Mouse (Mus musculus) heart, adult 18-20 months (tissue): ENCODE data around the gene Tom1l2. TPM values are rescaled to one million over a fixed set of nuclear protein-coding genes. Genes with fewer than 3 reads are reported as not detected.
A peak's percentile ranks its signal among the peaks of the same experiment; 100 is the strongest.

Experiments
- DNase-seq, 2 experiments: peaks; one replicate each; pipeline ENCODE4 v3.0.0; 2021 to 2022; ENCODE audit warnings: mixed read lengths in 1 of 2
- total RNA-seq, 2 experiments: library from RNA; stranded (reverse); gene quantifications; 2 replicates each; pipeline ENCODE4 v1.2.3; 2021

The Tom1l2 gene
- total RNA-seq, 2 experiments from 2014 or later = 107 to 116 TPM

DNA sequence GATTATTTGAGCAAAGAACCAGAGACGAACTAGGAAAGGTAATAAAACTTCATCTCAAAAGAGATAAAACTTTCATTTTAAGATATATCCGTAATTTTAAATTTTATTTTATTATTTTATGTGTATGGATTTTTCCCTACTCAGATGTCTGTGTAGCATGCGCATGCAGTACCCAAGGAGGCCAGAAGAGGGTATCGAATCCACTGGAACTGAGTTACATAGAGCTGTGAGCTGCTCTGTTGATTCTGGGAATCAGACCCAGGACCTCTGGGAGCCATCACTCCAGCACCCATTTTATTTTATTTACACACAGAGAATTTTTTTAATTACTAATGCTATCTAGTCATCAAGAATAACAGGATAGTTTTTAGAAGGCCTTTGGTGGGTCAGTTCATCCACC is 45.9 kb downstream of the Tom1l2 start:
- peak in 1 of 2 experiments; percentile 66 for DNase-seq

DNA sequence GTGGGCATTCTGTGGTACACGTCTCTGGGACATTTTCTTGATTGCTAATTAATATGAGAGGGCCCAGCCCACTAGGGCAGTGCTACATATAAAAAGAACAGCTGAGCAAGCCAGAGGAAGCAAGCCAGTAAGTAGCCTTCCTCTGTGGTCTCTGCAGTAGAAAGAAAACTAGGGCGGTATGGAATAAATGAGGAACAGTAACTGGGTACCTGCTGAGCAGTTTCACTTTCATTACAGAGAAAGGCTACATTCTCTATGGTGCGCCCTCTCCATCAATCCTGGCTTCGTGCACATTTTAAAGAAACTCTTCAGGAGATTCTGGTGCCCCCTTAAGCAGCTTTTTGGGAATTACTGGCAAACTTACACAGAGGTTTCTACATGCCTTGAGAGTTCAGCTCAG is 47.1 kb downstream of the Tom1l2 start:
- no peak for DNase-seq

DNA sequence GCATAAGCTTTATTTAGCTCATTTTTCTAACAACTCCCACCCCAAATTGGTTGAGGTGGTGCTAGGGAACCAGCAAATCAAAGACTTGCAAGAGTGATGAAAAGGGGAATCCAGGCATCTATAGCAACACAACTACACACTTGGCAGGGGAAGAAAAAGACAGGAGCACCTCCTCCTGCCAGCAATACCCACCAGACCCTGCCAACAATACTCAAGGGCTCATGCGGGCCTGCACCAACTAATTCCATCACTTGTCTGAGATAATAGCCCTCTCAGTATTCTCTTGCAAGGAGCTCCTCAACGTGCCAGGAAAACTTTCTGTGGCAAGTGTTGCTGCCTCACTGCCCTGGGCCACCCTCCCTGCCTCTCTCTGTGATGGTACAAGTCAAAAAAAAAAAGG is 49.2 kb downstream of the Tom1l2 start:
- DNase-seq = no peak

DNA sequence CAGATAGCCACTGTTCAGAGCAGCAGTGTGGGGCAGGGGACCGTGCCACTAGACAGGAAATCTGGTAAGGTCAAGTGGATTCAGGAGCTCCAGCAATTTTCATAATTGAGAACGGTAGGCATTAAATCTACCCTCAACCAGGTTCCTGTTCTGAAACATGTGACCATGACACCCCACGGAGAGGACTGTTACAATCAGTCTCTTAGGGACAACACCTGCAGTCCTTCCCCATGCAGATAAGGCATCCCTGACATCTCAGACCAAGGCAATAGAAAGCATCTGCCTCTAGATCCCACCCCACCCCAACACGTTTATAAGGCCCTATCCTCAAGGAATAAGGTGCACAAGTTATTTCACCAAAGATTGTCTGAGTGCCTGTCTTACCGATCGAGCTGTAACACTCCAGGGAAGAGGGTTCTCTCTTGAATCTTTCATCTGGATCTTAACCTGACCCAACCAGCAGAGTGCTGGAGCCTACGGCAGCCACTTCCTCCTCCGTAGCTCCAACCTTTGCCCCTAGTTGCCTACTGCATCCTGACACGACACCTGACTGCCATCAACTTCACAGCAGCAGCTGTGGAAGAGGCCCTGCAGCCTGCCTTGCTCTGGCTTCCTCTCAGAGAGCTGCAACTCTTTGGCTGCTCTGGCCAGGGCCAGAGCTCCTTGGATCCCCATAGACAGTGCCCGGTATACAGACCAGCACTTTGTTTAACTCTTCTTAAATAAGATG is 50.2 kb downstream of the Tom1l2 start:
- DNase-seq = no peak

DNA sequence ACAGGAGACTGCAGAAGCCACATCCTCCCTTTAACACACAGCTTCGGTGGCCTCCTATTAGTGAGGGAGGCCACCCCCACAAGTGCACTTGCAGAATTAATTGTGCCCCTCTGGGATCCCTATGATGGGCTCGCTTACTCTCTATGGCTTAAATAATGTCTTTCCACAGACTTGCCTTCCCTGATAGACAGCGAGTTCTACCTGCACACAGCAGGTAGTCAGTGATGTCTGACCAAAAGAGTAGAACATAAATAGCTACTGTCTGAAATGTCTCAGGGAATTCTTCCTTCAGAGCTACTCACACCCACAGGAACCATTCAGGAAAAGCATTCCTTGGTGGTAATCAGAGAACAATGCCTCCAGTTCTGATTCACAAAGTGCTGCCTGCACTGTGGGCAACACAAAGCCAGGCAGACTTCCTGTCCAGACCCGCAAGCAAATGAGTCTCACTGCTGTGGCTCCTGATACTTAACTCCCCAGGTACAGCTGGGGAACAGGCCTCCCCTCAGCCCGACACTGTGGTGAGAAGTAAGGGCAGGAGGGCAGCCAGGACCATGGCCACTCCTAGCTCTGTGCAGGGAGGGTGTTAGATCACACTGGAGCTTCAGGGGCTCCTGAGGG is 51.0 kb downstream of the Tom1l2 start:
- peak in 1 of 2 experiments; percentile 43 for DNase-seq

DNA sequence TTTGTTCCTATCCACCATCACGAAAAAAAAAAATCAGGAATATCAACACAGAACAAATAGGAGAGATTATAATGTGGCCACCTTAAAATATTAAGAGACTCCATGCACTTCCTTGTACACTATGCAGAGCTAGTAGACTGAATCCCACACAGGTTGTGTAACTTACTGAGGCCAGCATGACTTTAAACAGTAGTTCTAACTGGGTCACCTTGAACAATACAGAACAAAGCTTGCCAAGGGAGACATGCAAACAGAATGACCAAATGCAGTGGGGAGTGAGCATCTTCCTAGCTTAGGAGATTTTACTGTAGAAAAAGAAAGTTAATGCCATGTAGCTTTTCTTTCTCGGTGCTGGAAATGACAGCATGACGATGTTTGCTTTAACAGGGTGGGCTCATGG is 52.4 kb downstream of the Tom1l2 start:
- no peak for DNase-seq

DNA sequence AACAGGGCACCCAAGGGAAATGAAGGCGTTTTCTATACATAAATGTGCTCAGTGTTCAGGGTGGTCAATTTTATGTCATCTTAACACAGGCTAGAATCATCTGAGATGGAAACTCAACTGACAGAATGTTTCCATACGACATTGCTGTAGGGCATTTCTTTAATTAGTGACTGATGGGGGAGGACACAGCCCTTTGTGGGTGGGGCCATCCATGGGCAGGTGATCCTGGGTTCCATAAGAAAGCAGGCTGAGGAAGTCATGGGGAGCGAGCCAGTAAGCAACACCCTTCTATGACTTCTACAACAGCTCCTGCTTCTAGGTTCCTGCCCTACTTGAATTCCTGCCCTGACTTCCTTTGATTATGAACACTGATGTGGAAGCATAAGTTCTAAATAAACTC is 54.9 kb downstream of the Tom1l2 start:
- DNase-seq = no peak

DNA sequence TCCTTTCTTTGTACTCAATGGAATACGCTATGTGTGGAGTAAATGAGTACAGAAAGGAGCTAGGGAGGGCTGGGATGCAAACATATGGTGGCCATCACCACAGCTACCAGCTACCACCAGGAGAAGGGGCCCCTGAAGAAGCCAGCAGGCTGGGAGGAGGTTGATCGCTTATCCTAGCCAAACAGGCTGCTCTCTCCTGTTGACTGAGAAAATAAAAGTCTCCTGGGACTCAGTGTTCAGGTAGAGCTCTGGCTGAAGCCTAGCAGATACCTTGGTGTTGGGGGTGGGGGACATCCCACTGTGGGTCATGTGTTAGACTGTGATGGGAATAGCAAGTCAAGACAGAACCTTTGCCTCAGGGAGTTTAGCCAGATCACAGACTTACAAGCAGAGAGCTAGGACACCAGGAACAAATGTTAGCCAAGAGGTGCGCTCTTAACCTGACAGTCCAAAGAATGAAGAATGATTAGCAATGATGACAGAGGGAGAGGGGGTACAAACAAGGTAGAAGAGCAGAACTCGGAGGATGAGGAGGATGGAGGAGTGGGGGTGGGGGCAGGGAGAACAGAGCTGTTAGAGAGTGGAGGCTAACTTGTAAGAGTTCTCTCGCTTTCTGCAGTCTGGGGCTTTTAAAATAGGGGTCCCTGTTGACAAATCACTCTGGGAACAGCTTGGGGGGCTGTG is 57.9 kb downstream of the Tom1l2 start:
- no peak for DNase-seq

DNA sequence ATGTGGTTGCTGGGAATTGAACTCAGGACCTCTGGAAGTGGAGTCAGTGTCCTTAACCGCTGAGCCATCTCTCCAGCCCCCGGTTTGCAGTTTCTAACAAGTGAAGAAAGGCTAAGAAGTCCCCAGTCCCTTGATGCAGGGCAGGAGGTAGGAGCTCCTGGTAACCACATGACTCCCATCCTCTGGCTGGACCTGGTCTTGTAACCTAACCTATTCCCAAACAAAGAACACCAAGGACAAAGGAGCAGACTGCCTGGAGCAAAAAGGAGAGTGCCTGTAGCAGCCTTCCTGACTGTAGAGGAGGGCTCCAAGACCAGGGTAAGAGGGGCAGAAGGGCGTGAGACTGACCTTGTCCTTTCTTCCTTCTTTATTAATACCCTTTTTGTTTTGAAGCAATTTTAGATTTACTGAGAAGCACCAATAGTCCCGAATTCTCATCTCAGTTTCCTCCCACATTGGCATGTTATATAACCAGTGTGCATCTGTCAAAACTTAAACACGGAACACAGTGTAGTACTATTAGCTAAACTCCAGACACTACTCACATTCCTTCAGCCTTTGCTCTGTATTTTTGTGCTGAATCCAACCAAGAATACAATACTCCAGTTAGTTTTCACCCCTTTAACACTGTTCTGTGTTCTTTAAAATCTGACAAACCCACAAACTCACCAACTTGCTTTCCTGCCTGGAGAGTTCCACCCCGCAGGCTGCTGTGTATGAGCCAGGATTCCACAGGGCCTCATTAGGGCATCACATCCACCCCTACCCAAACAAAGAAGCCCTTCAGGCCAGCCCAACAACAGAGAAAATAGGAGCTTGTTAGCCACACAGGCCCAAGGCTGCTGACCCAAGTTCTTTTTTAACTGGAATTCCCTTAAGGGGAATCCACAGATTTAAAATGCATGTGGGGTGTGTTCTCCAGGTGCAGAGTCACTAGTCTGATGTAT is 58.7 kb downstream of the Tom1l2 start:
- DNase-seq = no peak

DNA sequence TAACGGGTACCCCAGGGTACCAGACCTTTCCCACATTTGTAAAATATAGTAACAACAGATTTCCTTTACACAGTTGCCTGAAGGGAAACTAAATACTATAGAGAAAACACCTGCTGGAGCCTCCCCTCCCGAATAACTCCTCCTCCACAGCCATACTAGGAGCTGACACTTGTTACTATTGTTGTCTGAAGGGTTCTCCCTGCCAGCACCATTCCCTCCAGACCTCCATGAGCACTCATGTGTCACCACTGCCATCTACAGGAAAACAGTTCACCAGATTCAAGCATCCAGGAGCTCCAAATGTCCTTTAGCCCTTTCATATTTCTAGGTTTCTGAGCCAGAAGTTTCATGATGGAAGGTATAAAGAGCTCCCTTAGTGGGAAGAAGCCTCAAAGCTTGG is 60.0 kb downstream of the Tom1l2 start:
- peak; percentile 73 to 77 for DNase-seq

DNA sequence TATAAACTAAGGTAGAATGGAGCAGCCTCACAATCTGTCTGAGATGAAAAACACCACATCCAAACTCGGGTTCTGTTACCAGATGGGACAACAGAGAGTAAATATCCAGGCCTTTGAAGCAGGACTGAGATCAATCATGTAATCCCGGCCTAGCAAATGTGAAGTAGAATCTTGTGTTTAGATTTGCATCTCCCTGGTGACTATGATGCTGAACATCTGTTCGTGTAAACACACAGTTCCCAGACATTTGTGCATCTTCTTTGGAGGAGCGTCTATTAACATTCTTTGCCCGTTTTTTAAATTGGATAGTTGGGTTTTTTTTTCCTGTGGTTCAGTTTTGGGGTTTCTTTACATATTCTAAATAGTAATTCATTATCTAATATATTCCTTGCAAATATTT is 63.7 kb downstream of the Tom1l2 start:
- DNase-seq = no peak

DNA sequence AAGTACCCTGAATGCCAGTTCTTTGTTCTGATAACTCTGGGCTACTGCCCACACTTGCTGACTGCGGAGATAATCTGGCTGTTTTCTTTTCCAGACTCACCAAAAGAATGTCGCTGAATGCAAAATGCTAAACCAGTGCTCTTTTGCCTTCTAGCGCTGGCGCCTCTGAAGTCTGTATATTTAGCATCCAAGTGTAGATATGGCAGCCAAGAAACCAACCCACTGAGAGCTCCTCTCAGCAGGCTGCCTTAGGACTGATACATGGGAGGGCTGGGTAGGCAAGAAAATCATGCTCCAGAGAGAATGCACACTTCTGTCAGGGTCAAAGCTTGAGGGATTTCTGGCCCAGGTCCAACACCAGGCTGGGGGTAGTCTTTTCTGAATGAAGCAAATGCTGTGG is 66.4 kb downstream of the Tom1l2 start:
- DNase-seq = no peak

DNA sequence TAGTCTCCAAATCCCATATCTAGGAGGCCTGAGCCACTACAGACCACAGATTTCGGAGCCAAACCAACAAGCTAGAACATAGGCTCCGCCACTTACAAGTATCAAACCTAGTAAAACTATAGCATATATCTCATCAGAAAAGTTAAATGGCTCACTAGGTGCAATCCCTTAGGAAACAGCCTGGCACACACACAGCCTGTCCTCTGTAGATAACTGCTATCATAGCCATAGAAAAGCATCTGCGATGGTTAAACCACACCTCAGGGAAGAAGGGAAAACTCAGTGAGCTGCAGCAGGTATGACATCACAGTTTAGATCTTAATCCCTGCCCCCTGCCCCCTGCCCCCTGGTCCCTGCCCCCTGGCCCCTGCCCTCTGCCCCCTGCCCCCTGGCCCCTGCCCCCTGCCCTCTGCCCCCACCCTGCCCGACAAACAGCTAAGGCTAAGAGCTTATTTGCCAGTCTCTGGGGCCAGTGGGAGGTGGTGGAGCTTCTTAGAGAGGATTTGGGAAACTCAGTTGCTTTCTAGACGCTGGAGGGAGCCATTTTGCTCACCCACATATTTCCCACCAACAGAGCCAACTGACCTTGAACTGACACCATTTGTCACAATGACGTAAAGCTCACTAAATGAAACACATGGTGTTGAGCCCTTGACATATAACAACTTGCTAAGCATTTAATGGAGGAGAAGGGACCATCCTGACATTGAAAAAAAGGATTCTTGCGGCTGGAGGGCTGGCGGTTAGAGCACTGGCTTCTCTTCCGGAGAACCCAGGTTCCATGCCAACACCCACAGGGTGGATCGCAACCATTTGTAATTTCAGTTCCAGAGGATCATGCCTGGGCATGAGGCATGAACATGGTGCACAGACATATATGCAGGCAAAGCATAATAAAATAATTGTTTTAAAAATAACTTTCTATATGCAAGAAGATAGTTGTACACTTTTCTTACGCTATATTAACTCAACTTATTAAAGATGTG is 72.0 kb downstream of the Tom1l2 start:
- no peak for DNase-seq

DNA sequence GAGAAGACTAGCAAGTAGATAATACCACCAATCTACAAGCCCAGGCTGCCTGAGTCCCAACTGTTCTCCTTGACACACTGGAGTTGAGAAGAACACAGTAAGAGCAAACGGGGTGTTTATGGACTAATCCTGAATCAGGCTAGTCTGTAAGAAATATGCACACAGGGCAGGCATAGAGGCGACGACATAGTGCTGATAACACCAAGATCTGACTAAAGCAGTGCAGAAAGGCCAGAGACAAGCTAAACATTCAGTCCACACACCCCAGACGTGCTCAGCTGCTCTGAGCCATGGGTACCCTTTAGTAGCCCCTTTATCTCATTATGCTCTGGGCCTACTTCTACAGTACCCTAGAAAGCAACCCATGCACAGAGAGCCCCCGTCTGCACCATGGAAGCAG is 73.2 kb downstream of the Tom1l2 start:
- no peak for DNase-seq

DNA sequence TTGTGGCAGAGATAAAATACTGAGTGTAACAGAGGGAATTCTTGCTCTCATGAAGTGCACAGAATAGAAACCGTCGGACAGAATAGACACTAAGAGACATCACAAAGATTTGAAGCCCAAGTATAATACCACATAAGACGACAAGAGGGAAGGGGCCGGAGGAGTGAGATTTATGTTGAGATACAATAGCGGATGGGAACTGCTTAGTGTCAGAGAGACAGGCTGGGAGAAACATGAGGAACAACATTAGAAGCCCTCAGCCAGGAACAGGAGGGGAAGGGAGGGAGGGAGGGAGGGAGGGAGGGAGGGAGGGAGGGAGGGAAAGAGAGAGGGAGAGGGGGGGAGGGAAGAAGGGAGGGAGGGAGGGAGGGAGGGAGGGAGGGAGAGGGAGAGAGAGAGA is 74.9 kb downstream of the Tom1l2 start:
- DNase-seq = no peak

DNA sequence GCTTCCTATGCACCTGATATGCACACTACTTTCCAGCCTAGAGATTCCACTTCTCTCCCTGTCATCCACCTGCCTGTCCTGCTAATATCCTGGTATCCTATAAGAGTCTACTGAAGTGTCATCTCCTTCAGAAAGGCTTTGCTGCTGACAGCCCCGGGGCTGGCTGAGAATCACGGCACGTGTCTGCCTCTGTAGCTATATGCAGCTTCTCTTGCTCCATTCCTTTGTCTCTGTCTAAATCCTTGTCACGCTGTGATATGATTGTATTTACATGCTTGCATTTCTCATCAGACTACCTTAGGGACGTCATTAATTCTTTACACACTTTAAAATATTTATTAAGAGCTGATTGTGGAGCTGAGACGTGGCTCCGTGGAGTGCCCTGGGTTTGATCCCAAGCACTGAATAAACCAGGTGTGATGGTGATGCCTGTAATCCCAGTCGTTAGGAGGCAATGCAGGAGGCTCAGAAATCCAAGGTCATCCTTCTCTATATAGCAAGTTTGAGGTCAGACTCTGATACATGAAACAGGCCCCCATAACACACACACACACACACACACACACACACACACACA is 75.5 kb downstream of the Tom1l2 start:
- no peak for DNase-seq

DNA sequence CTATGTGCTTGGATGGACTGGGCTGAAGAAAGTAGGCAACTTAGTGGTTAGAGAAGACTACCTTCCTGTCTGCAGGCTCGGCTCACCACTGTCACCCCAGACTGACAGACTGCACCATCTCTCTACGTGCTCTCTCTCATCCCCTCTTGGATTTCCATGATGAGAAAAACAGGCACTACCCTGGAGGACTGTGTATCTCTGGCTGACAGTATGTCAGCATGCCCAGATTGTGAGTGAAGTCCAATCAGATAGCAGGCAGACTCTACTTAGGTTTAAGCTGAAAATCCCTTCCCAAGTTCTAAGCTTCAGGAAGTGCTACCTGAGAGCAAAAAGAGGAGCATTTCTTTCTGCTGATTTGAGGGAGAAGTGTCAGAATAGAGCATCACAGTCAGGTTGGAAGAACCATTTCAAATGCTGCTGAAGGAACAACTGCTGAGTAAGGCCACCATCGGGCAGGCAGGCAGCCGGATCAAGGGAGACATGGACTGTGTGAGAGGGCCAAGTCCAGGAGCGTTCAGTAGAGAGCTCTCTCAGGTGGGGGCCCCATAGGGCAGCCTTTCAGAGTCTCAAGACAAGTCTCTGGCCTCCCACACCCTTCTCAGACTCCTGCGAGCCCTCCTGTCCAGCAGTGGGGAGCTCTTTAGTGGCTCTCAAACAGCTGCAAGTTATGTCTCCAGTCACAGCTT is 76.2 kb downstream of the Tom1l2 start:
- DNase-seq = no peak

DNA sequence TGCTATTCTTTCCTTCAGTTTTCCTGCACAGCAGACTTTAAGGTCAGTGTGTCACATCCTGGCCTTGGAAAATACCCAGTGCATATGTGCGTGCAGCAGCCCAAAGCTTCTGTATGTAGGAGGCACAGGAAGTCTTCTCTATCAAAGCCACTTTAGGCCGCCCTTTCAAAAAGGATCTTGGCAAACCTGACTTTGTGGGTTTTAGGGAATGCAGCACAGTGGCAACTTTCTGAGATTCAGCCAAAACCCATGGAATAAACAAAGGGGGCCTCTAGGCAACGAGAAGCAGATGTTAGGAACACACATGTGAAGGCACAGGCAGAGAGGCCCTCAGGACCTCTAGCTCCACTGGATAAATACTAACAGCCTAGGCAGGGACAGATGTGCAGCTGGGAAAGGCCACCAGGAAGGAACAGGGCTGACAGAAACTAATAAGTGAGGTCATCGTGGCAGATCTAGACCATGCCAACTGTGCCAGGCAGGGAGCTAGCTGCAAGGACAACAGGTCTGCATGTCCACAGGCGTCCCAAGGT is 79.4 kb downstream of the Tom1l2 start:
- peak in 1 of 2 experiments; percentile 31 for DNase-seq

DNA sequence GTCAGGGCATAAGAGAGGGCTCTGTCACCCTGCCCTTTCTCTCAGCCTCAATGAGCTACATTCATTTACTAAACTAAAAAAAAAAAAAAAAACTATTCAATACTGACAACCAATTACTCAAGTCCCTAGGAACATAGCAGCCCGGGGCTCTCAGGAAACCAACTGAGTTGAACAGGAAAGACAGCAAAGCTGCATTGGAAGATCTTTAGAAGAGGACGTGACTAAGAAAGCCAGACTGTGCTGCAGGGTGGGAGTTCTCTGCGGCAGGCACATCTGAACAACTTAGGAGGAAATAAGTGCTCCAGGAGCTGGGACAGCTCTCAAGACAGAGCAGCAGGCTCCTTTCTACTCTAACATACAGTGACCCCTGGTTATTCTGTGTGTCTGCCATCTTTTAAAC is 84.1 kb downstream of the Tom1l2 start:
- DNase-seq = no peak
